Mouse (Mus musculus) heart, postnatal 0 days (tissue): ENCODE data around the gene Atp2c1. TPM values are rescaled to one million over a fixed set of nuclear protein-coding genes. Genes with fewer than 3 reads are reported as not detected.

Experiments used
- ATAC-seq: fragments of 200-750 bp; cut with Nextera tagmentation; 2 replicates; pipeline ENCODE4 v1.8.0; 2017; ENCODE audit warnings: low read depth, moderate number of reproducible peaks, moderate library complexity; ENCODE audit not compliant: insufficient read depth
- DNase-seq: peaks from one replicate; pipeline ENCODE4 v3.0.0-alpha.2; 2016; ENCODE audit warnings: low spot score
- H3K27ac ChIP-seq: fragments of 300-500 bp; sonication (generic); 2 replicates; pipeline ENCODE4 v1.5.1; 2014; ENCODE audit warnings: low read depth, mild to moderate bottlenecking
- H3K27me3 ChIP-seq: fragments of 300-500 bp; sonication (generic); 2 replicates; pipeline ENCODE4 v1.6.1; 2014; ENCODE audit warnings: low read length, mixed read lengths; ENCODE audit not compliant: control insufficient read depth, insufficient read depth
- H3K36me3 ChIP-seq: fragments of 300-500 bp; sonication (generic); replicated peaks from 2 replicates; pipeline ENCODE4 v1.6.1; 2014; ENCODE audit warnings: low read length, mixed read lengths; ENCODE audit not compliant: control insufficient read depth, insufficient read depth
- H3K4me1 ChIP-seq: fragments of 300-500 bp; sonication (generic); 2 replicates; pipeline ENCODE4 v1.6.1; 2014; ENCODE audit warnings: antibody characterized with exemption; ENCODE audit not compliant: control insufficient read depth, insufficient read depth
- H3K4me2 ChIP-seq: fragments of 300-500 bp; sonication (generic); 2 replicates; pipeline ENCODE4 v1.6.1; 2014; ENCODE audit warnings: low read depth, mild to moderate bottlenecking, low read length, moderate library complexity
- H3K4me3 ChIP-seq: fragments of 300-500 bp; sonication (generic); 2 replicates; pipeline ENCODE4 v1.5.1; 2014; ENCODE audit warnings: low read depth, low read length
- H3K9ac ChIP-seq: fragments of 300-500 bp; sonication (generic); replicated peaks from 2 replicates; pipeline ENCODE4 v1.6.1; 2014; ENCODE audit warnings: low read depth, low read length, mixed read lengths
- H3K9me3 ChIP-seq: fragments of 300-500 bp; sonication (generic); replicated peaks from 2 replicates; pipeline ENCODE4 v1.6.1; 2016; ENCODE audit warnings: low read length; ENCODE audit not compliant: control insufficient read depth
- CTCF ChIP-seq: IDR thresholded peaks from 2 replicates; pipeline ENCODE4 v1.5.1; 2016; ENCODE audit warnings: antibody characterized with exemption, control low read depth, low read depth
- EP300 ChIP-seq: IDR thresholded peaks from 2 replicates; pipeline ENCODE4 v1.6.1; 2016; ENCODE audit warnings: antibody characterized with exemption, low read depth
- WGBS: fragments of 180-500 bp; shearing (Covaris S2); extraction: QIAGEN DNeasy Blood & Tissue Kit; methylation state at CpG from one replicate; pipeline ENCODE4 v1.1.7; 2014; 5-methylcytosine and 5-hydroxymethylcytosine counted together
- polyA plus RNA-seq: library from polyadenylated mRNA; unstranded; fragments of >200 nt; fragmentation: Nextera tagmentation; extraction: Ambion mirVana; gene quantifications from 2 replicates; pipeline ENCODE4 v1.2.1, GENCODE M21; 2015
- total RNA-seq: library from RNA; depleted of rRNA; stranded (reverse); fragments of >200 nt; gene quantifications from 2 replicates; pipeline ENCODE4 v1.2.3, GENCODE M21; 2014; ENCODE audit warnings: low replicate concordance

The Atp2c1 gene
- total and polyA plus RNA-seq, 2 experiments from 2014 or later: 25.1 to 72.2 TPM

GRCm38 (mm10) chr9:105474910-105475309 is 52.2 kb downstream of the Atp2c1 start:
- no peak overlapping the region for H3K27ac ChIP-seq
- TF ChIP-seq EP300 (no peak), CTCF (no peak)
- peaks cover 7% of the 10 kb centered on the region; the same call in 1 of the 2 replicates for H3K36me3 ChIP-seq
- no peak overlapping the region for H3K4me3 ChIP-seq
- H3K9me3 ChIP-seq: no peaks in the 10 kb centered on the region
- DNase-seq (no peak), ATAC-seq (no peak)
- no peak overlapping the region for H3K9ac ChIP-seq
- H3K4me2 ChIP-seq: no peak overlapping the region
- H3K4me1 ChIP-seq: peaks cover 4% of the 10 kb centered on the region; the same call in 1 of the 2 replicates
- WGBS: 78% methylated on average over 3 of the region's 3 CpGs
- no peaks in the 10 kb centered on the region for H3K27me3 ChIP-seq

GRCm38 (mm10) chr9:105467787-105468186 is 59.3 kb downstream of the Atp2c1 start:
- H3K36me3 ChIP-seq: peaks cover 15% of the 10 kb centered on the region
- no peak for ATAC-seq
- H3K9me3 ChIP-seq: 0 out of 2 replicates have a peak, but pooled peaks cover 8% of the 10 kb centered on the region
- DNase-seq: no peak
- H3K27me3 ChIP-seq: no peaks in the 10 kb centered on the region
- no peaks in the 10 kb centered on the region for H3K4me1 ChIP-seq
- no peak overlapping the region for H3K4me3 ChIP-seq
- TF ChIP-seq CTCF (peak; percentile 24; the same call in 1 of the 2 replicates), EP300 (no peak)
- no peak overlapping the region for H3K4me2 ChIP-seq
- 98% methylated on average over 3 of the region's 3 CpGs for WGBS
- no peak overlapping the region for H3K9ac ChIP-seq
- H3K27ac ChIP-seq: no peak overlapping the region

GRCm38 (mm10) chr9:105461496-105461895 is 65.6 kb downstream of the Atp2c1 start:
- no peak overlapping the region for H3K4me2 ChIP-seq
- DNase-seq: no peak
- no peak for ATAC-seq
- no peak for TF ChIP-seq EP300
- TF ChIP-seq CTCF: no peak
- no peaks in the 10 kb centered on the region for H3K9me3 ChIP-seq
- H3K4me3 ChIP-seq: no peak overlapping the region
- H3K27me3 ChIP-seq: no peaks in the 10 kb centered on the region
- H3K27ac ChIP-seq: no peak overlapping the region
- peaks cover 41% of the 10 kb centered on the region for H3K36me3 ChIP-seq
- WGBS: 90% methylated on average over 7 of the region's 7 CpGs
- H3K9ac ChIP-seq: no peak overlapping the region
- no peaks in the 10 kb centered on the region for H3K4me1 ChIP-seq

- TF ChIP-seq CTCF (no peak), EP300 (no peak)
- Histone ChIP-seq H3K36me3 (peaks cover 43% of the 10 kb centered on the region), H3K9ac (no peak overlapping the region), H3K4me1 (no peaks in the 10 kb centered on the region), H3K27me3 (no peaks in the 10 kb centered on the region), H3K4me3 (no peak overlapping the region), H3K9me3 (no peaks in the 10 kb centered on the region), H3K4me2 (no peak overlapping the region), H3K27ac (no peak overlapping the region)
- WGBS: 80% methylated on average over 13 of the region's 13 CpGs
- DNase-seq: no peak
- ATAC-seq: no peak
Observed at GRCm38 (mm10) chr9:105459032-105459431, 68.1 kb downstream of the Atp2c1 start.

GRCm38 (mm10) chr9:105408549-105408948 is 118.6 kb downstream of the Atp2c1 start:
- H3K36me3 ChIP-seq: peaks cover 58% of the 10 kb centered on the region
- no peak overlapping the region for H3K4me3 ChIP-seq
- no peak overlapping the region for H3K27ac ChIP-seq
- no peak for ATAC-seq
- no peak for TF ChIP-seq EP300
- no peak for TF ChIP-seq CTCF
- H3K27me3 ChIP-seq: no peaks in the 10 kb centered on the region
- no peak for DNase-seq
- H3K4me2 ChIP-seq: no peak overlapping the region
- no peaks in the 10 kb centered on the region for H3K9me3 ChIP-seq
- WGBS: 91% methylated on average over 6 of the region's 6 CpGs
- H3K9ac ChIP-seq: no peak overlapping the region
- H3K4me1 ChIP-seq: no peaks in the 10 kb centered on the region

GRCm38 (mm10) chr9:105395218-105395627 is 131.9 kb downstream of the Atp2c1 start, which contains the start of the genes Aste1 and Nek11:
Aste1 (plus strand) TSS chr9:105395392.
Nek11 (minus strand) TSS chr9:105395524.
- peaks cover 18% of the 10 kb centered on the region for H3K36me3 ChIP-seq
- H3K4me2 ChIP-seq: peak within 1 kb of the TSS; percentile 76
- peak within 1 kb of the TSS; percentile 60 for H3K9ac ChIP-seq
- H3K4me3 ChIP-seq: peak within 1 kb of the TSS; percentile 74
- no peaks in the 10 kb centered on the region for H3K9me3 ChIP-seq
- WGBS: under 1% methylated on average over 44 of the region's 44 CpGs
- DNase-seq: peak; percentile 93
- H3K27me3 ChIP-seq: no peaks in the 10 kb centered on the region
- TF ChIP-seq EP300: no peak
- peak; percentile 19; the same call in 1 of the 2 replicates for TF ChIP-seq CTCF
- ATAC-seq: peak; percentile 99
- H3K27ac ChIP-seq: peak within 1 kb of the TSS; percentile 92
- peaks cover 23% of the 10 kb centered on the region for H3K4me1 ChIP-seq
